Mouse (Mus musculus): ENCODE results near the gene Pon1. TPM values are rescaled to one million over a fixed set of nuclear protein-coding genes. Genes with fewer than 3 reads are reported as not detected.

The Pon1 gene
- total and polyA plus RNA-seq, 3 experiments: not detected

GRCm38 (mm10) chr6:5152185-5152584 lies 41.6 kb downstream of the Pon1 start:
- H3K27ac ChIP-seq (ENCODE audit: control insufficient read depth, low read depth, low read length): no peak overlapping the region
- H3K9ac ChIP-seq (ENCODE audit: control insufficient read depth, low read depth, low read length, poor library complexity, severe bottlenecking): no peak overlapping the region
- H3K4me3 ChIP-seq (ENCODE audit: control insufficient read depth in 1 of 2, insufficient read depth in 1 of 2, low read depth in 2 of 2, low read length in 2 of 2): no peak overlapping the region
- H3K27me3 ChIP-seq (ENCODE audit: control insufficient read depth in 1 of 2, insufficient read depth in 2 of 2, low read length in 2 of 2): peaks cover 0 to 3% of the 10 kb centered on the region in 2 experiments
- TF ChIP-seq ZMIZ1 (IDR thresholded peaks at IDR 0.05; ENCODE audit: low read depth, low read length): no peak
- TF ChIP-seq ETS1 (IDR thresholded peaks at IDR 0.05; ENCODE audit: low read depth, low read length): no peak
- TF ChIP-seq MYC (IDR thresholded peaks at IDR 0.05; ENCODE audit: low read depth, low read length): no peak
- no peak for TF ChIP-seq NRF1 (IDR thresholded peaks at IDR 0.05; ENCODE audit: insufficient read depth, low read depth, low read length, poor library complexity, severe bottlenecking)
- no peak for TF ChIP-seq HCFC1 (IDR thresholded peaks at IDR 0.05; ENCODE audit: low read depth, low read length)
- no peak for TF ChIP-seq EP300 (IDR thresholded peaks at IDR 0.05; ENCODE audit: low read depth in 1 of 2, low read length in 2 of 2)
- TF ChIP-seq MXI1 (IDR thresholded peaks at IDR 0.05; ENCODE audit: low read depth, low read length): no peak
- no peak for TF ChIP-seq KAT2A (conservative IDR thresholded peaks at IDR 0.05; ENCODE audit: low read depth, low read length)
- no peak for TF ChIP-seq USF1 (IDR thresholded peaks at IDR 0.05; ENCODE audit: low read depth, low read length)
- no peak for TF ChIP-seq MAX (IDR thresholded peaks at IDR 0.05; ENCODE audit: low read length)
- TF ChIP-seq TAL1 (IDR thresholded peaks at IDR 0.05; ENCODE audit: low read length): no peak
- no peak for TF ChIP-seq ELF1 (IDR thresholded peaks at IDR 0.05; ENCODE audit: low read depth, low read length)
- no peak for TF ChIP-seq RCOR1 (IDR thresholded peaks at IDR 0.05; ENCODE audit: low read depth, low read length)
- no peak for TF ChIP-seq POLR2AphosphoS2 (IDR thresholded peaks at IDR 0.05; ENCODE audit: low read length)
- TF ChIP-seq GABPA (IDR thresholded peaks at IDR 0.05; ENCODE audit: low read depth, low read length): no peak
- no peak for TF ChIP-seq TBP (IDR thresholded peaks at IDR 0.05; ENCODE audit: low read depth, low read length)
- TF ChIP-seq POLR2A (IDR thresholded peaks at IDR 0.05; ENCODE audit: control insufficient read depth in 1 of 2, insufficient read depth in 1 of 2, low read depth in 1 of 2, low read length in 2 of 2, poor library complexity in 1 of 2): no peak
- no peak for TF ChIP-seq TCF12 (IDR thresholded peaks at IDR 0.05; ENCODE audit: low read depth, low read length)
- no peak for TF ChIP-seq MAFK (IDR thresholded peaks at IDR 0.05; ENCODE audit: borderline replicate concordance, low read depth, low read length)
- H3K36me3 ChIP-seq (ENCODE audit: control insufficient read depth in 1 of 2, insufficient read depth in 2 of 2, low read length in 2 of 2): peaks cover 0 to 21% of the 10 kb centered on the region in 2 experiments; a peak in 2 of 4 replicates
- H3K4me1 ChIP-seq (ENCODE audit: control insufficient read depth in 1 of 2, insufficient read depth in 2 of 2, low read length in 2 of 2): peaks cover 7 to 16% of the 10 kb centered on the region in 2 experiments; a peak in 3 of 4 replicates
- no peaks in the 10 kb centered on the region for H3K79me2 ChIP-seq (ENCODE audit: control insufficient read depth, insufficient read depth, low read length, poor library complexity)
- no peak for DNase-seq (ENCODE audit: low read depth, low spot score)
- no peaks in the 10 kb centered on the region for H3K9me3 ChIP-seq (replicated peaks; ENCODE audit: insufficient read depth, low read length)

- H3K4me3 ChIP-seq (ENCODE audit: control insufficient read depth in 1 of 2, insufficient read depth in 1 of 2, low read depth in 2 of 2, low read length in 2 of 2): no peak overlapping the region
- H3K79me2 ChIP-seq (ENCODE audit: control insufficient read depth, insufficient read depth, low read length, poor library complexity): no peaks in the 10 kb centered on the region
- H3K9ac ChIP-seq (ENCODE audit: control insufficient read depth, low read depth, low read length, poor library complexity, severe bottlenecking): no peak overlapping the region
- H3K4me1 ChIP-seq (ENCODE audit: control insufficient read depth in 1 of 2, insufficient read depth in 2 of 2, low read length in 2 of 2): peaks cover 1 to 9% of the 10 kb centered on the region in 2 experiments; a peak in 3 of 4 replicates
- no peaks in the 10 kb centered on the region for H3K9me3 ChIP-seq (replicated peaks; ENCODE audit: insufficient read depth, low read length)
- no peak for TF ChIP-seq CTCF (IDR thresholded peaks at IDR 0.05 in 2 of 3, conservative IDR thresholded peaks at IDR 0.05 in 1 of 3; ENCODE audit: control insufficient read depth in 1 of 3, insufficient read depth in 1 of 3, low read depth in 2 of 3, low read length in 3 of 3, poor library complexity in 1 of 3, severe bottlenecking in 1 of 3)
- TF ChIP-seq ZKSCAN1 (IDR thresholded peaks at IDR 0.05; ENCODE audit: low read depth, low read length): no peak
- TF ChIP-seq NELFE (IDR thresholded peaks at IDR 0.05; ENCODE audit: low read depth, low read length): no peak
- H3K27ac ChIP-seq (ENCODE audit: control insufficient read depth, low read depth, low read length): no peak overlapping the region
- no peak for DNase-seq (ENCODE audit: low read depth, low spot score)
- peaks cover 0 to 13% of the 10 kb centered on the region in 2 experiments; a peak in 2 of 4 replicates for H3K36me3 ChIP-seq (ENCODE audit: control insufficient read depth in 1 of 2, insufficient read depth in 2 of 2, low read length in 2 of 2)
- peaks cover 0 to 3% of the 10 kb centered on the region in 2 experiments for H3K27me3 ChIP-seq (ENCODE audit: control insufficient read depth in 1 of 2, insufficient read depth in 2 of 2, low read length in 2 of 2)
Observed at GRCm38 (mm10) chr6:5151171-5151570, 42.6 kb downstream of the Pon1 start.
